Mouse (Mus musculus) midbrain, embryonic 13.5 days (tissue): ENCODE measurements around the gene Slit1. TPM values are rescaled to one million over a fixed set of nuclear protein-coding genes. Genes with fewer than 3 reads are reported as not detected.
A peak's percentile ranks its signal among the peaks of the same experiment; 100 is the strongest.

ENCODE experiments used
- ATAC-seq: fragments of 200-750 bp; cut with Nextera tagmentation; 2 replicates; pipeline ENCODE4 v1.8.0; 2017; ENCODE audit warnings: mild to moderate bottlenecking, moderate TSS enrichment, moderate library complexity
- H3K27ac ChIP-seq: fragments of 300-500 bp; sonication (generic); 2 replicates; pipeline ENCODE4 v1.5.1; 2015; ENCODE audit warnings: inconsistent platforms, mild to moderate bottlenecking, moderate library complexity
- H3K27me3 ChIP-seq: fragments of 300-500 bp; sonication (generic); 2 replicates; pipeline ENCODE4 v1.6.1; 2015; ENCODE audit warnings: mild to moderate bottlenecking, inconsistent platforms
- H3K36me3 ChIP-seq: fragments of 300-500 bp; sonication (generic); 2 replicates; pipeline ENCODE4 v1.6.1; 2015; ENCODE audit warnings: mild to moderate bottlenecking, inconsistent platforms
- H3K4me1 ChIP-seq: fragments of 300-500 bp; sonication (generic); replicated peaks from 2 replicates; pipeline ENCODE4 v1.6.1; 2015; ENCODE audit warnings: inconsistent platforms
- H3K4me2 ChIP-seq: fragments of 300-500 bp; sonication (generic); replicated peaks from 2 replicates; pipeline ENCODE4 v1.6.1; 2015; ENCODE audit warnings: moderate library complexity, mild to moderate bottlenecking, inconsistent platforms
- H3K4me3 ChIP-seq: fragments of 300-500 bp; sonication (generic); replicated peaks from 2 replicates; pipeline ENCODE4 v1.5.1; 2015; ENCODE audit warnings: mild to moderate bottlenecking, inconsistent platforms
- H3K9ac ChIP-seq: fragments of 300-500 bp; sonication (generic); replicated peaks from 2 replicates; pipeline ENCODE4 v1.6.1; 2015; ENCODE audit warnings: mild to moderate bottlenecking, inconsistent platforms
- H3K9me3 ChIP-seq: fragments of 300-500 bp; sonication (generic); 2 replicates; pipeline ENCODE4 v1.6.1; 2016; ENCODE audit warnings: mild to moderate bottlenecking, inconsistent platforms
- WGBS: fragments of 180-500 bp; shearing (Covaris S2); methylation state at CpG from one replicate; pipeline ENCODE4 v1.1.7; 2015; 5-methylcytosine and 5-hydroxymethylcytosine counted together
- polyA plus RNA-seq: library from polyadenylated mRNA; unstranded; fragments of >200 nt; fragmentation: Nextera tagmentation; extraction: Ambion mirVana; gene quantifications from 2 replicates; pipeline ENCODE4 v1.2.1, GENCODE M21; 2015

Slit1 gene
- polyA plus RNA-seq, 1 experiment from 2014 or later, result 23.8 TPM

- Histone ChIP-seq H3K9ac (no peak overlapping the region), H3K4me2 (no peak overlapping the region), H3K4me1 (peaks cover 24% of the 10 kb centered on the region), H3K27ac (no peak overlapping the region), H3K36me3 (no peaks in the 10 kb centered on the region), H3K9me3 (no peaks in the 10 kb centered on the region), H3K4me3 (no peak overlapping the region), H3K27me3 (peaks cover 7% of the 10 kb centered on the region; the same call in 1 of the 2 replicates)
- WGBS, result 39% methylated on average over 15 of the region's 15 CpGs
- ATAC-seq, result peak; percentile 64; the same call in 1 of the 2 replicates
Measured at GRCm38 (mm10) chr19:41754760-41755159, 11.3 kb upstream of the Slit1 start.

GRCm38 (mm10) chr19:41751906-41752305 is 8.4 kb upstream of the Slit1 start:
- Histone ChIP-seq H3K4me1 (peaks cover 31% of the 10 kb centered on the region), H3K36me3 (no peaks in the 10 kb centered on the region), H3K9me3 (no peaks in the 10 kb centered on the region), H3K4me3 (no peak overlapping the region), H3K27ac (no peak overlapping the region), H3K4me2 (no peak overlapping the region), H3K9ac (no peak overlapping the region), H3K27me3 (peaks cover 10% of the 10 kb centered on the region; the same call in 1 of the 2 replicates)
- no peak for ATAC-seq
- WGBS, result 62% methylated on average over 11 of the region's 11 CpGs

GRCm38 (mm10) chr19:41747436-41747835 is 4.0 kb upstream of the Slit1 start:
- no peak overlapping the region for H3K9ac ChIP-seq
- no peaks in the 10 kb centered on the region for H3K36me3 ChIP-seq
- H3K9me3 ChIP-seq, result no peaks in the 10 kb centered on the region
- no peak for ATAC-seq
- H3K4me2 ChIP-seq, result no peak overlapping the region
- H3K4me1 ChIP-seq, result peaks cover 66% of the 10 kb centered on the region
- no peak overlapping the region for H3K27ac ChIP-seq
- WGBS, result 88% methylated on average over 14 of the region's 14 CpGs
- peaks cover 14% of the 10 kb centered on the region for H3K27me3 ChIP-seq
- no peak overlapping the region for H3K4me3 ChIP-seq

GRCm38 (mm10) chr19:41745941-41746557 is 2.6 kb upstream of the Slit1 start:
- WGBS, result 25% methylated on average over 15 of the region's 15 CpGs
- Histone ChIP-seq H3K9me3 (no peaks in the 10 kb centered on the region), H3K27ac (peak overlapping the region; percentile 79), H3K4me1 (peaks cover 71% of the 10 kb centered on the region), H3K9ac (no peak overlapping the region), H3K4me2 (no peak overlapping the region; the same call in 1 of the 2 replicates), H3K36me3 (no peaks in the 10 kb centered on the region), H3K27me3 (peaks cover 21% of the 10 kb centered on the region), H3K4me3 (no peak overlapping the region)
- ATAC-seq, result peak; percentile 86

- H3K4me3 ChIP-seq, result peak overlapping the region; percentile 25; the same call in 1 of the 2 replicates
- H3K9ac ChIP-seq, result peak overlapping the region; percentile 2; the same call in 1 of the 2 replicates
- peaks cover 87% of the 10 kb centered on the region for H3K4me1 ChIP-seq
- peaks cover 42% of the 10 kb centered on the region for H3K27me3 ChIP-seq
- H3K9me3 ChIP-seq, result no peaks in the 10 kb centered on the region
- H3K27ac ChIP-seq, result peak overlapping the region; percentile 80
- no peaks in the 10 kb centered on the region for H3K36me3 ChIP-seq
- H3K4me2 ChIP-seq, result peak overlapping the region; percentile 92
- WGBS, result 18% methylated on average over 4 of the region's 4 CpGs
- ATAC-seq, result no peak
Measured at GRCm38 (mm10) chr19:41738896-41739295, 4.6 kb downstream of the Slit1 start.

- H3K27me3 ChIP-seq, result peaks cover 42% of the 10 kb centered on the region
- H3K27ac ChIP-seq, result peak overlapping the region; percentile 80
- peaks cover 82% of the 10 kb centered on the region for H3K4me1 ChIP-seq
- no peaks in the 10 kb centered on the region for H3K9me3 ChIP-seq
- no peak; the same call in none of the 2 replicates for ATAC-seq
- H3K4me3 ChIP-seq, result peak overlapping the region; percentile 25
- 8% methylated on average over 14 of the region's 14 CpGs for WGBS
- H3K36me3 ChIP-seq, result no peaks in the 10 kb centered on the region
- H3K9ac ChIP-seq, result peak overlapping the region; percentile 54; the same call in 1 of the 2 replicates
- peak overlapping the region; percentile 92 for H3K4me2 ChIP-seq
Measured at GRCm38 (mm10) chr19:41738429-41738805, 5.0 kb downstream of the Slit1 start.

GRCm38 (mm10) chr19:41737657-41738428 is 5.6 kb downstream of the Slit1 start:
- Histone ChIP-seq H3K4me3 (peak overlapping the region; percentile 25), H3K27me3 (peaks cover 41% of the 10 kb centered on the region)
- 4% methylated on average over 15 of the region's 18 CpGs for WGBS

GRCm38 (mm10) chr19:41734685-41735084 is 8.8 kb downstream of the Slit1 start:
- peak; percentile 49 for ATAC-seq
- Histone ChIP-seq H3K9ac (no peak overlapping the region), H3K4me3 (no peak overlapping the region), H3K27me3 (peaks cover 14% of the 10 kb centered on the region; the same call in 1 of the 2 replicates), H3K9me3 (peaks cover 9% of the 10 kb centered on the region; the same call in 1 of the 2 replicates), H3K27ac (peak overlapping the region; percentile 40; the same call in 1 of the 2 replicates), H3K4me1 (peaks cover 44% of the 10 kb centered on the region), H3K4me2 (0 out of 2 replicates have a peak overlapping the region, but pooled peaks have one; percentile 5), H3K36me3 (peaks cover 4% of the 10 kb centered on the region; the same call in 1 of the 2 replicates)
- 11% methylated on average over 10 of the region's 10 CpGs for WGBS

More at GRCm38 (mm10) chr19:41737657-41738428, 5.6 kb downstream of the Slit1 start:
- Histone ChIP-seq H3K27ac (peak overlapping the region; percentile 80), H3K9me3 (no peaks in the 10 kb centered on the region), H3K4me2 (peak overlapping the region; percentile 92), H3K36me3 (no peaks in the 10 kb centered on the region), H3K9ac (peak overlapping the region; percentile 54), H3K4me1 (peaks cover 76% of the 10 kb centered on the region)
- peak; percentile 78 for ATAC-seq

GRCm38 (mm10) chr19:41725491-41725890 is 18.0 kb downstream of the Slit1 start:
- H3K9me3 ChIP-seq, result no peaks in the 10 kb centered on the region
- no peak overlapping the region for H3K4me3 ChIP-seq
- peaks cover 20% of the 10 kb centered on the region for H3K4me1 ChIP-seq
- 44% methylated on average over 2 of the region's 2 CpGs for WGBS
- no peak overlapping the region for H3K4me2 ChIP-seq
- H3K27ac ChIP-seq, result peak overlapping the region; percentile 74
- H3K36me3 ChIP-seq, result peaks cover 24% of the 10 kb centered on the region
- ATAC-seq, result no peak; the same call in 1 of the 2 replicates
- H3K9ac ChIP-seq, result no peak overlapping the region
- no peaks in the 10 kb centered on the region for H3K27me3 ChIP-seq

- H3K9ac ChIP-seq, result no peak overlapping the region
Measured at GRCm38 (mm10) chr19:41724831-41725470, 18.5 kb downstream of the Slit1 start.

GRCm38 (mm10) chr19:41723337-41723736 is 20.1 kb downstream of the Slit1 start:
- Histone ChIP-seq H3K36me3 (peaks cover 18% of the 10 kb centered on the region), H3K9ac (no peak overlapping the region), H3K27ac (no peak overlapping the region), H3K4me1 (peaks cover 29% of the 10 kb centered on the region), H3K9me3 (no peaks in the 10 kb centered on the region), H3K27me3 (0 out of 2 replicates have a peak, but pooled peaks cover 5% of the 10 kb centered on the region), H3K4me3 (no peak overlapping the region), H3K4me2 (no peak overlapping the region)
- WGBS, result 48% methylated on average over 2 of the region's 2 CpGs
- ATAC-seq, result no peak

More at GRCm38 (mm10) chr19:41724831-41725470, 18.5 kb downstream of the Slit1 start:
- WGBS, result 25% methylated on average over 9 of the region's 9 CpGs
- Histone ChIP-seq H3K9me3 (no peaks in the 10 kb centered on the region), H3K27me3 (no peaks in the 10 kb centered on the region), H3K4me2 (no peak overlapping the region), H3K4me3 (no peak overlapping the region), H3K27ac (peak overlapping the region; percentile 74), H3K4me1 (peaks cover 20% of the 10 kb centered on the region), H3K36me3 (peaks cover 23% of the 10 kb centered on the region)
- ATAC-seq, result peak; percentile 72
